Mouse (Mus musculus): Measurements from ENCODE around the gene Best2. TPM values are rescaled to one million over a fixed set of nuclear protein-coding genes. Genes with fewer than 3 reads are reported as not detected.

Gene Best2
- polyA plus RNA-seq, 1 experiment from 2014 or later, result 0.14 TPM

DNA sequence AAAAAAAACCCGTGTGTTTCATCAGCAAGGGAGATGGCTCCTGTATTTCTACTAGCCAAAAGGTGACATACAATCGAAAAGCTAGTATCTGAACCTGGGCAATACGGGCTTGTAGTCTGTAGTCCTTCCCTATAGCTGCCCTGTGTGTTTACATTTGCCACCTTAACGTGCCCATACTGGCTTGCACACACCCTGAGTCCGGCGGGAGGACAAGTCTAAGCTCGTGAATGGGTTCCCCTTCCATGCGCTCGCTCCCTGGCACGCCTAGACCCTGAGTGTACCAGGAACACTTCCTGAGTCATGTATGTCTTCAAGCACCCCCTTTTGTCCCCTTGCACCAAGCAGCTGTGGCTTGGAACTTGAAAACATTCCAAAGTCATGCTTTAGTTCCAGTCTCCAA, 2.4 kb upstream of the Best2 start:
- WGBS, result 67% methylated on average over 10 of the region's 10 CpGs

DNA sequence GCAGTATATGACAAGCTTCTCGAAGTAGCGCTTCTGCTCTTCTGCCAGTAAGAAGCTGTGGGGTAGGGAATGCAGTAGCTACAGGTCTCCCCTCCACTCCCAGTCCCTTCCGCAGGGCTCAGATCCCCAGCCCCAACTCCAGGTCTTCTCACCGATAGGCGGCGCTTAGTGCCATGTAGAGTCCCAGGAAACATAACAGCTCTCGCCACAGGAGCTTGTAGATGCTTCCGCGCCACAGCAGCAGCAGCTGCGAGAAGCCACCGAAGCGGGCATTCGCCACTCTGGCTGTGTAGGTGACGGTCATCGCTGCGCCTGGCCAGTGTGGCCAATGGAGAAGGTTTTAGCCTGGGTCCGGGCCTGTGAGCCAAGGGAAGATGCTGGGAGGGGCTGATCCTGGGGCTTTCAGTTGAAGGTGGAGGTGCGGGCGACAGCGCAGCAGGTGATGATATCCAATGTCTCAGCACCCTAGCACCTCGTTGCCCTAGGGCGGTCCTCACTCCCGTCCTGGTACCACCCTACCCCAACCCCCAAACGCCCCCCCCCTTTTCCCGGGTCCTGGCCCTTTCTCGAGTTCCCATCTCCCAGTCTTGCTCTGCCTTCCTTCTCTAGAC, 996 bp downstream of the Best2 start:
- Histone ChIP-seq H3K4me2 (replicated peaks) (peak overlapping the region; percentile 81), H3K9me3 (no peaks in the 10 kb centered on the region), H3K27ac (no peak overlapping the region), H3K36me3 (0 out of 2 replicates have a peak, but pooled peaks cover 1% of the 10 kb centered on the region), H3K9ac (peak overlapping the region; percentile 34; the same call in 1 of the 2 replicates), H3K27me3 (replicated peaks) (peaks cover 34% of the 10 kb centered on the region), H3K4me3 (replicated peaks) (peak overlapping the region; percentile 34), H3K4me1 (replicated peaks) (peaks cover 5% of the 10 kb centered on the region; the same call in 1 of the 2 replicates)
- ATAC-seq, result peak; percentile 73; the same call in 1 of the 2 replicates
- 5% methylated on average over 26 of the region's 26 CpGs for WGBS

More for the DNA sequence above, 2.4 kb upstream of the Best2 start:
- Histone ChIP-seq H3K9me3 (no peaks in the 10 kb centered on the region), H3K27ac (no peak overlapping the region), H3K36me3 (peaks cover 21% of the 10 kb centered on the region; the same call in 1 of the 2 replicates), H3K4me1 (replicated peaks) (peaks cover 5% of the 10 kb centered on the region; the same call in 1 of the 2 replicates), H3K4me2 (replicated peaks) (no peak overlapping the region), H3K4me3 (replicated peaks) (no peak overlapping the region), H3K27me3 (replicated peaks) (peaks cover 16% of the 10 kb centered on the region), H3K9ac (no peak overlapping the region)
- ATAC-seq, result no peak

GRCm38 (mm10) chr8:85011242-85011641, 3.1 kb downstream of the Best2 start:
- Histone ChIP-seq H3K9me3 (no peaks in the 10 kb centered on the region), H3K4me1 (replicated peaks) (peaks cover 5% of the 10 kb centered on the region; the same call in 1 of the 2 replicates), H3K4me3 (replicated peaks) (no peak overlapping the region), H3K4me2 (replicated peaks) (no peak overlapping the region), H3K9ac (no peak overlapping the region), H3K36me3 (no peaks in the 10 kb centered on the region), H3K27ac (no peak overlapping the region), H3K27me3 (replicated peaks) (peaks cover 45% of the 10 kb centered on the region)
- WGBS, result 11% methylated on average over 28 of the region's 28 CpGs
- ATAC-seq, result peak; percentile 49; the same call in 1 of the 2 replicates

GRCm38 (mm10) chr8:85007686-85008085, 6.6 kb downstream of the Best2 start:
- Histone ChIP-seq H3K9ac (no peak overlapping the region), H3K4me3 (replicated peaks) (no peak overlapping the region), H3K27ac (no peak overlapping the region), H3K27me3 (replicated peaks) (peaks cover 34% of the 10 kb centered on the region), H3K4me2 (replicated peaks) (no peak overlapping the region), H3K9me3 (no peaks in the 10 kb centered on the region), H3K36me3 (no peaks in the 10 kb centered on the region), H3K4me1 (replicated peaks) (no peaks in the 10 kb centered on the region)
- no peak for ATAC-seq
- WGBS, result 22% methylated on average over 25 of the region's 25 CpGs

DNA sequence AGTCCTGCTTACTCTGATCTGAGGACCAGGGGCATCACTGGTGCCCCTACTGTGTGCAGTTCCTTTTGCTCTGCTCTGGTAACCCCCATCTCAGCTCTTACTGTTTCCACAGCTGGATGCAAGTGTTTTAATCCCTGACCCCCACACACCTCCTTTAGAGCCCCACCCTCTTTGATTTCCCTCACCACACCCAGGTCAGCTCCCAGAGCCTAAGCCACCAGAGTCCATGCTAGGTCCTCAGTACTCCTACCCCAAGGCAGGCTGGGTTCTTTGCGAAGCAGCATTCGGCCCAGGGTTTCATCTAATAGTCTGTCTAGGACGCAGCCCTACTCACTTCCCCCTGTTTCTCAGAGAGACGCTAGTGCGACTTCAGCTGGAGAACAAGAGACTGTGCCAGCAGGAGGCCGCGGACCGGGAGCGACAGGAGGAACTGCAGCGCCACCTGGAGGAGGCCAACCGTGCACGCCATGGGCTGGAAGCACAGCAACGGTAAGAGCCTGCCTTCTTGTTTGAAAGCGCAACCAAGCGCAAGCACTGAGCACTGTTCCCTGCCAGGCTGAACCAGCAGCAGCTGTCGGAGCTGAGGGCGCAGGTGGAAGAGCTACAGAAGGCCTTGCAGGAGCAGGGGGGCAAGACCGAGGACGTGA, 16.6 kb downstream of the Best2 start:
- Histone ChIP-seq H3K27me3 (replicated peaks) (no peaks in the 10 kb centered on the region), H3K9ac (no peak overlapping the region), H3K27ac (no peak overlapping the region), H3K36me3 (no peaks in the 10 kb centered on the region), H3K4me1 (replicated peaks) (peaks cover 5% of the 10 kb centered on the region; the same call in 1 of the 2 replicates), H3K9me3 (no peaks in the 10 kb centered on the region), H3K4me2 (replicated peaks) (peak overlapping the region; percentile 30; the same call in 1 of the 2 replicates), H3K4me3 (replicated peaks) (no peak overlapping the region)
- WGBS, result 8% methylated on average over 19 of the region's 19 CpGs
- peak; percentile 72 for ATAC-seq

DNA sequence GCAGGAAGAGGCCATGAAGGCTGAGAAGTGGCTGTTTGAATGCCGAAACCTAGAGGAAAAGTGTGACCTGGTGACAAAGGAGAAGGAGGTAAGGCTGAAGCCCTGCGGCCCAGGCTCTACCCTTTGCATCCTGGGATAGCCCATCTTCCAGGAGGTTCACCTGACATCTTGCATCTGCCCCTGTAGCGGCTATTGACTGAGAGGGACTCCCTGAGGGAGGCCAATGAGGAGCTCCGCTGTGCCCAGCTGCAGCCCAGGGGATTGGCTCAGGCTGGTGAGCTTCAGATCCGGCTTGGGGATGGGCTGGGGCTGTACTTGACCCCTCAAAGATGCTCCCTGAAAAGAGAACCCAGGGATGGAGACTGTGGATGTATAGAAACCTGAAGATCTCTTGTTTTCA, 17.4 kb downstream of the Best2 start:
- H3K27ac ChIP-seq, result no peak overlapping the region
- H3K36me3 ChIP-seq, result no peaks in the 10 kb centered on the region
- no peak for ATAC-seq
- no peaks in the 10 kb centered on the region for H3K27me3 ChIP-seq (replicated peaks)
- no peak overlapping the region for H3K4me3 ChIP-seq (replicated peaks)
- WGBS, result 86% methylated on average over 5 of the region's 5 CpGs
- no peaks in the 10 kb centered on the region for H3K9me3 ChIP-seq
- H3K4me1 ChIP-seq (replicated peaks), result peaks cover 5% of the 10 kb centered on the region; the same call in 1 of the 2 replicates
- H3K9ac ChIP-seq, result no peak overlapping the region
- no peak overlapping the region for H3K4me2 ChIP-seq (replicated peaks)

DNA sequence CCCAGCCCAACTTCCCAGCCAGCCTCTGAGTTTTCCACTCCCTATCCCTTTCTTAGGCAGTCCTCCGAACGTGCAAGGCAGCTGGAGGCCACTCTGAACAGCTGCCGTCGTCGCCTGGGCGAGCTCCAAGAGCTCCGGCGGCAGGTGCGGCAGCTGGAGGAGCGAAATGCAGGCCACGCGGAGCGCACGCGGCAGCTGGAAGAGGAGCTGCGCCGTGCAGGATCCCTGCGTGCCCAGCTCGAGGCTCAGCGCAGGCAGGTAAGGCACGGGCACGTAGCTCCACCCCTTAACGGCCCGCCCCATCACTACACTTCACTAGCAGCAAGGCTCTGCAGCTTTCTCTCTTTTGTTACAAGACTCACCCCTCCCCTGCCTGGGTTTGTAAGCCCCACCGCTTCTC, 18.7 kb downstream of the Best2 start:
- Histone ChIP-seq H3K9me3 (no peaks in the 10 kb centered on the region), H3K4me2 (replicated peaks) (no peak overlapping the region), H3K9ac (no peak overlapping the region), H3K36me3 (no peaks in the 10 kb centered on the region), H3K27ac (no peak overlapping the region), H3K27me3 (replicated peaks) (no peaks in the 10 kb centered on the region), H3K4me3 (replicated peaks) (no peak overlapping the region), H3K4me1 (replicated peaks) (peaks cover 13% of the 10 kb centered on the region)
- 36% methylated on average over 25 of the region's 25 CpGs for WGBS
- no peak for ATAC-seq

DNA sequence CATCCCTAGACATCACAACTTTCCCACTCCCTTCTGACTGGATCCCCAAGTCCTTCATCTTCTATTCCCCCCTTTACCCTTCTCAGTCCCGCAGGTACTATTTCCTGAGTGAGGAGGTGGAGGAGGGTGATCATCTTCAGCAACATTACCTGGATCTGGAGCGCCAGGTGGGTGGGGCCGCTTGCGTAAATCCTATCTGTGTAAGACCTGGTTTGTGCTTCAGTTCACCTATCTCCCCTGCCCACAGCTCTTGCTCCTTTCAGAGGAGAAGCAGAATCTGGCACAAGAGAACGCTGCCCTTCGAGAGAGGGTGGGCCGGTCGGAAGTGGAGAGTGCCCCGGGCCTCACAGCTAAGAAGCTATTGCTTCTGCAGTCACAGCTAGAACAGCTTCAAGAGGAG, 20.0 kb downstream of the Best2 start:
- H3K27me3 ChIP-seq (replicated peaks), result no peaks in the 10 kb centered on the region
- 79% methylated on average over 9 of the region's 9 CpGs for WGBS
- no peak overlapping the region for H3K27ac ChIP-seq
- H3K9me3 ChIP-seq, result no peaks in the 10 kb centered on the region
- no peak for ATAC-seq
- peaks cover 14% of the 10 kb centered on the region for H3K4me1 ChIP-seq (replicated peaks)
- no peak overlapping the region for H3K4me2 ChIP-seq (replicated peaks)
- no peaks in the 10 kb centered on the region for H3K36me3 ChIP-seq
- no peak overlapping the region for H3K9ac ChIP-seq
- no peak overlapping the region for H3K4me3 ChIP-seq (replicated peaks)

DNA sequence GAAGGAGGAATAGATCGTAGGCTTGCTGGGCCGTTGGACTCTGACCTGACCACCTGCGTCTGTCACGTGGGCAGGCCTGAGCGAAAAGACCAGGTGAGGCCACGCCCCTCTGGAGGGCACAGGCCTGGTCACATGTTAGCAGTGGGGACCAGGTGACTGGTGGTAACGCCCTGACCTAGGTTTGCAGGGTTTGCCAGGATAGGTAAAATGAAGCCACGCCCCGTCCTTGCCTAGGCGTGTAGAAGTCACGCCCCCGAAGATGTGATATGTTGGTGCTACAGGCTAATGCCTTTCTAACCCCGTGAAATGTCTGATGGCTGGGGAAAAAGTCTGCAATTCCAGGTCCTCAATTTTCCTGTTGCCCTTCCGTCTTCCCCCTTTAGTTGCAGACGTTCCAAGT, 23.5 kb downstream of the Best2 start:
- no peaks in the 10 kb centered on the region for H3K27me3 ChIP-seq (replicated peaks)
- WGBS, result 2% methylated on average over 15 of the region's 15 CpGs
- peaks cover 20% of the 10 kb centered on the region for H3K4me1 ChIP-seq (replicated peaks)
- ATAC-seq, result peak; percentile 83
- H3K9ac ChIP-seq, result peak overlapping the region; percentile 58
- peak overlapping the region; percentile 83 for H3K4me2 ChIP-seq (replicated peaks)
- peak overlapping the region; percentile 54 for H3K4me3 ChIP-seq (replicated peaks)
- no peaks in the 10 kb centered on the region for H3K9me3 ChIP-seq
- H3K27ac ChIP-seq, result peak overlapping the region; percentile 90
- no peaks in the 10 kb centered on the region for H3K36me3 ChIP-seq

GRCm38 (mm10) chr8:84990349-84990748, 24.0 kb downstream of the Best2 start, which contains the start of gene Hook2:
Hook2 (plus strand) TSS chr8:84990603.
- under 1% methylated on average over 28 of the region's 28 CpGs for WGBS
- Histone ChIP-seq H3K9ac (peak within 1 kb of the TSS; percentile 63), H3K27ac (peak within 1 kb of the TSS; percentile 90), H3K4me3 (replicated peaks) (peak within 1 kb of the TSS; percentile 54), H3K4me1 (replicated peaks) (peaks cover 25% of the 10 kb centered on the region), H3K4me2 (replicated peaks) (peak within 1 kb of the TSS; percentile 83), H3K9me3 (no peaks in the 10 kb centered on the region), H3K27me3 (replicated peaks) (no peaks in the 10 kb centered on the region), H3K36me3 (no peaks in the 10 kb centered on the region)
- peak; percentile 87 for ATAC-seq

- peak overlapping the region; percentile 63 for H3K9ac ChIP-seq
- no peaks in the 10 kb centered on the region for H3K36me3 ChIP-seq
- H3K4me3 ChIP-seq (replicated peaks), result peak overlapping the region; percentile 54
- H3K4me1 ChIP-seq (replicated peaks), result peaks cover 30% of the 10 kb centered on the region
- peak; percentile 62 for ATAC-seq
- H3K27me3 ChIP-seq (replicated peaks), result no peaks in the 10 kb centered on the region
- peak overlapping the region; percentile 75 for H3K27ac ChIP-seq
- under 1% methylated on average over 15 of the region's 15 CpGs for WGBS
- peak overlapping the region; percentile 83 for H3K4me2 ChIP-seq (replicated peaks)
- H3K9me3 ChIP-seq, result no peaks in the 10 kb centered on the region
Observed at GRCm38 (mm10) chr8:84989810-84990209, 24.5 kb downstream of the Best2 start.

GRCm38 (mm10) chr8:84989311-84989731, 25.0 kb downstream of the Best2 start:
- peak overlapping the region; percentile 33; the same call in 1 of the 2 replicates for H3K9ac ChIP-seq
- H3K27me3 ChIP-seq (replicated peaks), result no peaks in the 10 kb centered on the region
- no peaks in the 10 kb centered on the region for H3K9me3 ChIP-seq
- H3K4me2 ChIP-seq (replicated peaks), result peak overlapping the region; percentile 83
- peak overlapping the region; percentile 70 for H3K27ac ChIP-seq
- no peaks in the 10 kb centered on the region for H3K36me3 ChIP-seq
- 11% methylated on average over 15 of the region's 15 CpGs for WGBS
- ATAC-seq, result no peak
- peaks cover 35% of the 10 kb centered on the region for H3K4me1 ChIP-seq (replicated peaks)
- peak overlapping the region; percentile 54; the same call in 1 of the 2 replicates for H3K4me3 ChIP-seq (replicated peaks)

Data from intestine, embryonic 15.5 days (tissue).